Mouse (Mus musculus) limb, embryonic 14.5 days (tissue): ENCODE results near the gene Gpi1. TPM values are rescaled to one million over a fixed set of nuclear protein-coding genes. Genes with fewer than 3 reads are reported as not detected.

Experiments
- ATAC-seq: fragments of 200-750 bp; cut with Nextera tagmentation; 2 replicates; pipeline ENCODE4 v1.8.0; 2017; ENCODE audit warnings: low read depth, moderate number of reproducible peaks, moderate TSS enrichment; ENCODE audit not compliant: low FRiP score
- DNase-seq: peaks from one replicate; pipeline ENCODE4 v3.0.0-alpha.2; 2015; ENCODE audit warnings: low spot score
- H3K27ac ChIP-seq: fragments of 300-500 bp; sonication (generic); replicated peaks from 2 replicates; pipeline ENCODE4 v1.5.1; 2014; ENCODE audit warnings: low read depth, mild to moderate bottlenecking, low read length, moderate library complexity, mixed read lengths
- H3K27me3 ChIP-seq: fragments of 300-500 bp; sonication (generic); 2 replicates; pipeline ENCODE4 v1.6.1; 2014; ENCODE audit warnings: low read length, mixed read lengths; ENCODE audit not compliant: control insufficient read depth, insufficient read depth
- H3K36me3 ChIP-seq: fragments of 300-500 bp; sonication (generic); 2 replicates; pipeline ENCODE4 v1.6.1; 2014; ENCODE audit warnings: mild to moderate bottlenecking, low read length, moderate library complexity, mixed read lengths; ENCODE audit not compliant: control insufficient read depth, insufficient read depth
- H3K4me1 ChIP-seq: fragments of 300-500 bp; sonication (generic); 2 replicates; pipeline ENCODE4 v1.6.1; 2014; ENCODE audit warnings: antibody characterized with exemption, low read length, mixed read lengths; ENCODE audit not compliant: control insufficient read depth, insufficient read depth
- H3K4me2 ChIP-seq: fragments of 300-500 bp; sonication (generic); replicated peaks from 2 replicates; pipeline ENCODE4 v1.6.1; 2014; ENCODE audit warnings: low read depth, mild to moderate bottlenecking, low read length, moderate library complexity; ENCODE audit not compliant: severe bottlenecking
- H3K4me3 ChIP-seq: fragments of 300-500 bp; sonication (generic); replicated peaks from 2 replicates; pipeline ENCODE4 v1.5.1; 2014; ENCODE audit warnings: low read length
- H3K9ac ChIP-seq: fragments of 300-500 bp; sonication (generic); 2 replicates; pipeline ENCODE4 v1.6.1; 2014; ENCODE audit warnings: mild to moderate bottlenecking, low read depth, low read length, moderate library complexity; ENCODE audit not compliant: severe bottlenecking
- H3K9me3 ChIP-seq: fragments of 300-500 bp; sonication (generic); 2 replicates; pipeline ENCODE4 v1.6.1; 2016; ENCODE audit warnings: low read length; ENCODE audit not compliant: control insufficient read depth
- POLR2A ChIP-seq: fragments of 200-500 bp; IDR thresholded peaks from 2 replicates; pipeline ENCODE4 v1.8.0; 2012; ENCODE audit warnings: inconsistent platforms, mild to moderate bottlenecking, moderate library complexity, borderline replicate concordance; ENCODE audit not compliant: insufficient read depth, insufficient read length; ENCODE audit errors: extremely low read depth
- WGBS: fragments of 180-500 bp; shearing (Covaris S2); extraction: QIAGEN DNeasy Blood & Tissue Kit; methylation state at CpG from one replicate; pipeline ENCODE4 v1.1.7; 2014; 5-methylcytosine and 5-hydroxymethylcytosine counted together
- polyA plus RNA-seq, 2 experiments: library from polyadenylated mRNA; depleted of rRNA in 1 of 2; stranded (reverse) in 1 of 2; unstranded in 1 of 2; fragments of >200 nt; fragmentation: Nextera tagmentation in 1 of 2; extraction: Ambion mirVana in 1 of 2; gene quantifications; 2 replicates each; pipeline versions ENCODE4 v1.2.1 to v1.2.3; 2012 to 2014

The Gpi1 gene
- polyA plus RNA-seq, 2 experiments = 256 to 281 TPM

DNA sequence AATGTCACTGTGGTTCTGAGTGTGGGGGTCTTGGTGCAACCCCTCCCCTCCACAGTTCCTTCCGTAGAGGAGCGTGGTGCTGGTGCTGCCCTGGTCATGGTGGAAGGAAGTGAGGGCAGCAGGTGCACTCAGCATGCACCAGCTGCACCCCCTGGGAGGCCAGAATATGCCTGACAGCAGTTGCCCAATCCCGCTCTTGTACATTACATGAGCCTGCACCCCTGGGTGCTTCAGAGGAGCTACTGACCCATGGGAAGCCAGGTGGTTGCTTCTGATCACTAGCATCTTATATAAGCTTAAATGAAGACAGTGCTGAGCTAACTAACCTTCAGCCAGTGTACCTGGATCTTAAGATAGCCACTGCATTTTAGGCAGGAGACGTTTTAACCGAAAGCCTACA, 8.0 kb upstream of the Gpi1 start:
- Histone ChIP-seq H3K4me1 (peaks cover 7% of the 10 kb centered on the region; the same call in 1 of the 2 replicates), H3K27ac (no peak overlapping the region), H3K36me3 (peaks cover 56% of the 10 kb centered on the region), H3K9ac (no peak overlapping the region), H3K27me3 (no peaks in the 10 kb centered on the region), H3K4me2 (no peak overlapping the region), H3K9me3 (no peaks in the 10 kb centered on the region), H3K4me3 (no peak overlapping the region)
- no peak for TF ChIP-seq POLR2A
- ATAC-seq = no peak
- DNase-seq = no peak
- 84% methylated on average over 5 of the region's 5 CpGs for WGBS

GRCm38 (mm10) chr7:34235602-34236001, 5.5 kb upstream of the Gpi1 start:
- H3K36me3 ChIP-seq = peaks cover 43% of the 10 kb centered on the region
- no peak overlapping the region for H3K27ac ChIP-seq
- no peak overlapping the region for H3K9ac ChIP-seq
- no peaks in the 10 kb centered on the region for H3K27me3 ChIP-seq
- TF ChIP-seq POLR2A = no peak
- no peaks in the 10 kb centered on the region for H3K9me3 ChIP-seq
- ATAC-seq (no peak), DNase-seq (no peak)
- H3K4me1 ChIP-seq = peaks cover 8% of the 10 kb centered on the region; the same call in 1 of the 2 replicates
- H3K4me2 ChIP-seq = no peak overlapping the region
- 83% methylated on average over 5 of the region's 5 CpGs for WGBS
- H3K4me3 ChIP-seq = no peak overlapping the region

- Histone ChIP-seq H3K4me1 (peaks cover 8% of the 10 kb centered on the region; the same call in 1 of the 2 replicates), H3K9me3 (no peaks in the 10 kb centered on the region), H3K9ac (peak overlapping the region; percentile 49), H3K27ac (peak overlapping the region; percentile 90), H3K36me3 (peaks cover 36% of the 10 kb centered on the region), H3K4me2 (peak overlapping the region; percentile 69), H3K4me3 (peak overlapping the region; percentile 48), H3K27me3 (no peaks in the 10 kb centered on the region)
- no peak for TF ChIP-seq POLR2A
- under 1% methylated on average over 17 of the region's 17 CpGs for WGBS
- peak; percentile 24 for DNase-seq
- no peak for ATAC-seq
Observed at GRCm38 (mm10) chr7:34234610-34235561, 4.8 kb upstream of the Gpi1 start.

GRCm38 (mm10) chr7:34233909-34234609, 3.9 kb upstream of the Gpi1 start:
- TF ChIP-seq POLR2A = peak; percentile 75; the same call in 1 of the 2 replicates
- ATAC-seq (peak; percentile 95), DNase-seq (peak; percentile 96)
- Histone ChIP-seq H3K4me1 (peaks cover 11% of the 10 kb centered on the region; the same call in 1 of the 2 replicates), H3K9me3 (no peaks in the 10 kb centered on the region), H3K4me3 (peak overlapping the region; percentile 48), H3K36me3 (peaks cover 27% of the 10 kb centered on the region), H3K27ac (peak overlapping the region; percentile 91), H3K9ac (peak overlapping the region; percentile 61), H3K4me2 (peak overlapping the region; percentile 69), H3K27me3 (no peaks in the 10 kb centered on the region)
- under 1% methylated on average over 45 of the region's 46 CpGs for WGBS
